20 mouse cellular contexts compared by ENCODE assay signal in genomic region chr10:93931431-93931830, GRCm38 (mm10).
"Had no signal": no experiment of that assay in that cellular context is flagged by ENCODE, and none has a peak within 500 bp of the region (broad histone marks: within the 10 kb centered on the region; RNA-seq: fewer than 3 reads in every experiment).

No protein-coding gene starts in this region.

- H3K27me3 ChIP-seq: limb, embryonic 15.5 days; midbrain, embryonic 12.5 days; midbrain, embryonic 15.5 days; neural tube, embryonic 12.5 days; neural tube, embryonic 15.5 days had no signal

- H3K4me3 ChIP-seq: limb, embryonic 12.5 days; limb, embryonic 15.5 days; midbrain, embryonic 12.5 days; midbrain, embryonic 15.5 days; neural tube, embryonic 12.5 days; neural tube, embryonic 15.5 days had no signal

- H3K9ac ChIP-seq: limb, embryonic 12.5 days; limb, embryonic 15.5 days; liver, embryonic 14.5 days; liver, postnatal 0 days; lung, embryonic 14.5 days; midbrain, embryonic 12.5 days; midbrain, embryonic 15.5 days; neural tube, embryonic 12.5 days; neural tube, embryonic 15.5 days had no signal

- H3K4me1 ChIP-seq: neural tube, embryonic 12.5 days had no signal

- DNase-seq: kidney, adult 18-20 months; kidney, adult 9 months; kidney, postnatal 14 days; kidney, postnatal 4 days; left cerebral cortex, postnatal 4 days; liver, postnatal 0 days; lung, embryonic 14.5 days; right cerebral cortex, postnatal 14 days; right cerebral cortex, postnatal 4 days; spleen, adult 18-20 months had no signal

- ATAC-seq: liver, postnatal 0 days; lung, postnatal 0 days; midbrain, embryonic 15.5 days had no signal

- H3K4me2 ChIP-seq: limb, embryonic 12.5 days; limb, embryonic 15.5 days; liver, embryonic 11.5 days; lung, embryonic 14.5 days; midbrain, embryonic 12.5 days; midbrain, embryonic 15.5 days; neural tube, embryonic 12.5 days; neural tube, embryonic 15.5 days had no signal

- H3K36me3 ChIP-seq: limb, embryonic 12.5 days; limb, embryonic 15.5 days; midbrain, embryonic 12.5 days; midbrain, embryonic 15.5 days; neural tube, embryonic 12.5 days; neural tube, embryonic 15.5 days had no signal

- H3K9me3 ChIP-seq: limb, embryonic 15.5 days; midbrain, embryonic 12.5 days; midbrain, embryonic 15.5 days; neural tube, embryonic 15.5 days had no signal

- H3K27ac ChIP-seq: limb, embryonic 12.5 days; limb, embryonic 15.5 days; liver, embryonic 14.5 days; macrophage; midbrain, embryonic 12.5 days; midbrain, embryonic 15.5 days; neural tube, embryonic 12.5 days; neural tube, embryonic 15.5 days had no signal
